Mouse (Mus musculus): ENCODE measurements around the gene Dusp16. TPM values are rescaled to one million over a fixed set of nuclear protein-coding genes. Genes with fewer than 3 reads are reported as not detected.
"Not testable (repeated sequence)": the region's sequence is repeated elsewhere in the genome, so short reads cannot be mapped to it uniquely, and the experiment has no call there.

Dusp16 gene
- polyA plus RNA-seq, 1 experiment: 12.7 TPM

GRCm38 (mm10) chr6:134694988-134695387 lies 97.4 kb downstream of the Dusp16 start:
- TF ChIP-seq CTCF (IDR thresholded peaks at IDR 0.05; ENCODE audit: borderline replicate concordance, control insufficient read depth, extremely low read depth, insufficient read depth, low read length, poor library complexity): no peak
- no peak for TF ChIP-seq POLR2A (IDR thresholded peaks at IDR 0.05; ENCODE audit: control insufficient read depth, extremely low read depth, insufficient read depth, low read length, poor library complexity)
- DNase-seq: no peak
- Histone ChIP-seq H3K4me1 (replicated peaks; ENCODE audit: control insufficient read depth, insufficient read depth, low read length) (no peaks in the 10 kb centered on the region), H3K36me3 (ENCODE audit: control insufficient read depth, insufficient read depth, low read length) (no peaks in the 10 kb centered on the region), H3K27me3 (ENCODE audit: control insufficient read depth, insufficient read depth, low read length) (no peaks in the 10 kb centered on the region), H3K27ac (ENCODE audit: control insufficient read depth, insufficient read depth, low read length) (no peak overlapping the region), H3K4me3 (ENCODE audit: control insufficient read depth, insufficient read depth, low read length) (no peak overlapping the region)
- WGBS: 98% methylated on average over 3 of the region's 3 CpGs

- Histone ChIP-seq H3K27me3 (ENCODE audit: control insufficient read depth, insufficient read depth, low read length) (no peaks in the 10 kb centered on the region), H3K4me3 (ENCODE audit: control insufficient read depth, insufficient read depth, low read length) (no peak overlapping the region), H3K36me3 (ENCODE audit: control insufficient read depth, insufficient read depth, low read length) (no peaks in the 10 kb centered on the region), H3K27ac (ENCODE audit: control insufficient read depth, insufficient read depth, low read length) (no peak overlapping the region), H3K4me1 (replicated peaks; ENCODE audit: control insufficient read depth, insufficient read depth, low read length) (no peaks in the 10 kb centered on the region)
- 96% methylated on average over 6 of the region's 6 CpGs for WGBS
- DNase-seq: no peak
- TF ChIP-seq CTCF (IDR thresholded peaks at IDR 0.05; ENCODE audit: borderline replicate concordance, control insufficient read depth, extremely low read depth, insufficient read depth, low read length, poor library complexity) (no peak), POLR2A (IDR thresholded peaks at IDR 0.05; ENCODE audit: control insufficient read depth, extremely low read depth, insufficient read depth, low read length, poor library complexity) (no peak)
Observed at GRCm38 (mm10) chr6:134694498-134694897, 97.9 kb downstream of the Dusp16 start.

GRCm38 (mm10) chr6:134685515-134685914 lies 106.9 kb downstream of the Dusp16 start:
- WGBS: 96% methylated on average over 6 of the region's 6 CpGs
- DNase-seq: no peak
- H3K4me1 ChIP-seq (replicated peaks; ENCODE audit: control insufficient read depth, insufficient read depth, low read length): no peaks in the 10 kb centered on the region
- no peak overlapping the region for H3K4me3 ChIP-seq (ENCODE audit: control insufficient read depth, insufficient read depth, low read length)
- H3K27me3 ChIP-seq (ENCODE audit: control insufficient read depth, insufficient read depth, low read length): no peaks in the 10 kb centered on the region
- no peaks in the 10 kb centered on the region for H3K36me3 ChIP-seq (ENCODE audit: control insufficient read depth, insufficient read depth, low read length)
- TF ChIP-seq POLR2A (IDR thresholded peaks at IDR 0.05; ENCODE audit: control insufficient read depth, extremely low read depth, insufficient read depth, low read length, poor library complexity) (no peak), CTCF (IDR thresholded peaks at IDR 0.05; ENCODE audit: borderline replicate concordance, control insufficient read depth, extremely low read depth, insufficient read depth, low read length, poor library complexity) (no peak)
- no peak overlapping the region for H3K27ac ChIP-seq (ENCODE audit: control insufficient read depth, insufficient read depth, low read length)

- Histone ChIP-seq H3K4me3 (ENCODE audit: control insufficient read depth, insufficient read depth, low read length) (no peak overlapping the region), H3K36me3 (ENCODE audit: control insufficient read depth, insufficient read depth, low read length) (no peaks in the 10 kb centered on the region), H3K27ac (ENCODE audit: control insufficient read depth, insufficient read depth, low read length) (no peak overlapping the region), H3K27me3 (ENCODE audit: control insufficient read depth, insufficient read depth, low read length) (no peaks in the 10 kb centered on the region), H3K4me1 (replicated peaks; ENCODE audit: control insufficient read depth, insufficient read depth, low read length) (no peaks in the 10 kb centered on the region)
- TF ChIP-seq CTCF (IDR thresholded peaks at IDR 0.05; ENCODE audit: borderline replicate concordance, control insufficient read depth, extremely low read depth, insufficient read depth, low read length, poor library complexity) (no peak), POLR2A (IDR thresholded peaks at IDR 0.05; ENCODE audit: control insufficient read depth, extremely low read depth, insufficient read depth, low read length, poor library complexity) (no peak)
- DNase-seq: no peak
- WGBS: 96% methylated on average over 2 of the region's 2 CpGs
Observed at GRCm38 (mm10) chr6:134685040-134685439, 107.4 kb downstream of the Dusp16 start.

- Histone ChIP-seq H3K4me1 (replicated peaks; ENCODE audit: control insufficient read depth, insufficient read depth, low read length) (no peaks in the 10 kb centered on the region), H3K27me3 (ENCODE audit: control insufficient read depth, insufficient read depth, low read length) (no peaks in the 10 kb centered on the region), H3K36me3 (ENCODE audit: control insufficient read depth, insufficient read depth, low read length) (no peaks in the 10 kb centered on the region), H3K27ac (ENCODE audit: control insufficient read depth, insufficient read depth, low read length) (no peak overlapping the region), H3K4me3 (ENCODE audit: control insufficient read depth, insufficient read depth, low read length) (no peak overlapping the region)
- 95% methylated on average over 6 of the region's 6 CpGs for WGBS
- TF ChIP-seq CTCF (IDR thresholded peaks at IDR 0.05; ENCODE audit: borderline replicate concordance, control insufficient read depth, extremely low read depth, insufficient read depth, low read length, poor library complexity) (no peak), POLR2A (IDR thresholded peaks at IDR 0.05; ENCODE audit: control insufficient read depth, extremely low read depth, insufficient read depth, low read length, poor library complexity) (no peak)
- no peak for DNase-seq
Observed at GRCm38 (mm10) chr6:134684354-134684915, 108.0 kb downstream of the Dusp16 start.

GRCm38 (mm10) chr6:134679330-134679729 lies 113.1 kb downstream of the Dusp16 start:
- H3K36me3 ChIP-seq (ENCODE audit: control insufficient read depth, insufficient read depth, low read length); DNase-seq; H3K4me1 ChIP-seq (replicated peaks; ENCODE audit: control insufficient read depth, insufficient read depth, low read length); H3K4me3 ChIP-seq (ENCODE audit: control insufficient read depth, insufficient read depth, low read length); H3K27me3 ChIP-seq (ENCODE audit: control insufficient read depth, insufficient read depth, low read length); H3K27ac ChIP-seq (ENCODE audit: control insufficient read depth, insufficient read depth, low read length): not testable (repeated sequence)
- WGBS: 73% methylated on average over 4 of the region's 4 CpGs

GRCm38 (mm10) chr6:134678037-134678436 lies 114.4 kb downstream of the Dusp16 start:
- no peak overlapping the region for H3K4me3 ChIP-seq (ENCODE audit: control insufficient read depth, insufficient read depth, low read length)
- DNase-seq: no peak
- no peaks in the 10 kb centered on the region for H3K27me3 ChIP-seq (ENCODE audit: control insufficient read depth, insufficient read depth, low read length)
- TF ChIP-seq POLR2A (IDR thresholded peaks at IDR 0.05; ENCODE audit: control insufficient read depth, extremely low read depth, insufficient read depth, low read length, poor library complexity) (no peak), CTCF (IDR thresholded peaks at IDR 0.05; ENCODE audit: borderline replicate concordance, control insufficient read depth, extremely low read depth, insufficient read depth, low read length, poor library complexity) (no peak)
- no peak overlapping the region for H3K27ac ChIP-seq (ENCODE audit: control insufficient read depth, insufficient read depth, low read length)
- whole genome bisulfite sequencing: 93% methylated on average over 3 of the region's 3 CpGs
- H3K4me1 ChIP-seq (replicated peaks; ENCODE audit: control insufficient read depth, insufficient read depth, low read length): no peaks in the 10 kb centered on the region
- no peaks in the 10 kb centered on the region for H3K36me3 ChIP-seq (ENCODE audit: control insufficient read depth, insufficient read depth, low read length)
